Mouse (Mus musculus) urinary bladder, postnatal 36 days (tissue): ENCODE results near the gene Zscan22.
A peak's percentile ranks its signal among the peaks of the same experiment; 100 is the strongest.
"Not testable (repeated sequence)": the region's sequence is repeated elsewhere in the genome, so short reads cannot be mapped to it uniquely, and the experiment has no call there.

Experiments used
- DNase-seq, 2 experiments: peaks; one replicate each; pipeline ENCODE4 v3.0.0; 2022; ENCODE audit warnings: low spot score in 2 of 2, mixed read lengths in 1 of 2

Zscan22 gene

DNA sequence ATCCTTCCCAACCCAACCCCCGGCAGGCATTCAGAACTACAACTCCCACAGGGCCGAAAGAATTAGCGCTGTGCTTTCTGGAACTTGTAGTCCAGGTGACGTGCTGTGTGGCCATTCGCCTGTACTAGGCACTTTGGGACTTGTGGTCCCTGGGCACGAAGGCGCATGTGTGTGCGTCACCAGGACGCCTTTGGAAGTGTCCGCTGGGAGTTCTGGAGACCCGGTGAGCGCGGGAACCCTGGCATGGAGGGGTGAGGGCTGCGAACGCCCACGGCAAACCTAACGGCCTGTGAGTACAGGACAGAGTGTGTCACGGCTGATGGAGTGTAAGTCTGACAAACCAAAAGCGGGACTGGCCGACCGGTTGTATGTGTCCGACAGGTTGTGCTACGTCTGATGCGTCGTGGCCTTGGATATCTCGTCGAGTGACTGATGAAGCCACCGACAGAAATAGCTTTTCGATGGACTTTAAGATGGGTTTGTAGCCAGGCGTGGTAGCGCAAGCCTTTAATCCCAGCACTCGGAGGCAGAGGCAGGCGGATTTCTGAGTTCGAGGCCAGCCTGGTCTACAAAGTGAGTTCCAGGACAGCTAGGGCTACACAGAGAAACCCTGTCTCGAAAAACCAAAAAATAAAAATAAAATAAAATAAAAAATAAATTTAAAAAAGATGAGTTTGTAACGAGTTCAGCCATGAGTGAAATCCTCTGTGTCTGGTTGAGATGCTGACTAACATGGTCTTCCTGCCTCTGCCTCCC, at the start of gene Zscan22:
Gene Zscan22, plus strand, starts transcription at position 161 of the 756 bp plus-strand sequence.
- peak; percentile 88 to 92 for DNase-seq

DNA sequence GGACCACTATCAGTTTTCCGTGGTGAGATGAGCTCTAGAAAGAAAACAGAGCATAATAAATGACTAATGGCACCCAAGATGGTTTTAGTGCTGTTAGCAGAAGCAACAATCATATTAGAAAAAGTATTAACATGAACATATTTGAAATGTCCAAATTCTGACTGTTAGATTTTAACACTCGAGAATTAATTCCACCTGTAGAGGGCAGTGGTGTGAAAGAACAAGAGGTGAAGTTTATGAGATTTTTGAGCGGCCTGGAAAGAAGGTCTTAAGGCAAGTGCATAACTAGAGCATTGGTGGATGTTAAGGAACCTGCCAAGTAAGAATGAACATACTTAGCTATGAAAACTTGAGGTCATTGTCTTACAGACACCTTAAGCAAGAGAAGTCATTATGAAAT, 23.3 kb upstream of the Zscan22 start:
- no peak for DNase-seq

DNA sequence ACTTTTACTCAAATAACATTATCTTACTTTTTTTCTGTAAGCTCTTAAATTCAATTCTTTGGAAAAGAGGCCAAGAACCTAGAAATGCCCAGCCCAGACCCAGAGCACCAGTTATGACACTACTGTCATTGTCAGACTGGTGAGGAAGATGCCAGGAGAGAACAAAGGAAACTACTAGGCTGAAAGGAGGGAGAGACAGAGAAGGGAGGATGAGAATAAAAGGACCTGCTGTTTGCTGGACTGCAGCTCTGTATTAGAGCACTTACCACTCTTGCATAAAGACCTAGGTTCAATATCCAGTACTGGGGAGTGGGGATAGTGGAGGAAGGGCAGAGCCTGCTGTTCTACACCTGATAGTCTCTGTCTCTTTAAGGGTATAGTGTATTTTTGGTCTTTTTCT, 17.6 kb upstream of the Zscan22 start:
- no peak for DNase-seq

DNA sequence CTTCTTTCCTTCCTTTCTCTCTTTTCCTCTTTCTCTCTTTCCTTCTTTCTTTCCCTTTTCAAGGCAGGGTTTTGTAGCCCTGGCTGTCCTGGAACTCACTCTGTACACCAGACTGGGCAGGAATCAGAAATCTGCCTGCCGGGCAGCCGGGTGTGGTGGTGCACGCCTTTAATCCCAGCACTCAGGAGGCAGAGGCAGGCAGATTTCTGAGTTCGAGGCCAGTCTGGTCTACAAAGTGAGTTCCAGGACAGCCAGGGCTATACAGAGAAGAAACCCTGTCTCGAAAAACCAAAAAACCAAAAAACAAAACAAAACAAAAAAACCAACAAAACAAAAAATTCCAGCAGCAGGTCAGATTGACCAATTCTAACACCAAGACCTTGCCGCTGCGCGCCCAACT, 17.1 kb upstream of the Zscan22 start:
- not testable (repeated sequence) for DNase-seq

DNA sequence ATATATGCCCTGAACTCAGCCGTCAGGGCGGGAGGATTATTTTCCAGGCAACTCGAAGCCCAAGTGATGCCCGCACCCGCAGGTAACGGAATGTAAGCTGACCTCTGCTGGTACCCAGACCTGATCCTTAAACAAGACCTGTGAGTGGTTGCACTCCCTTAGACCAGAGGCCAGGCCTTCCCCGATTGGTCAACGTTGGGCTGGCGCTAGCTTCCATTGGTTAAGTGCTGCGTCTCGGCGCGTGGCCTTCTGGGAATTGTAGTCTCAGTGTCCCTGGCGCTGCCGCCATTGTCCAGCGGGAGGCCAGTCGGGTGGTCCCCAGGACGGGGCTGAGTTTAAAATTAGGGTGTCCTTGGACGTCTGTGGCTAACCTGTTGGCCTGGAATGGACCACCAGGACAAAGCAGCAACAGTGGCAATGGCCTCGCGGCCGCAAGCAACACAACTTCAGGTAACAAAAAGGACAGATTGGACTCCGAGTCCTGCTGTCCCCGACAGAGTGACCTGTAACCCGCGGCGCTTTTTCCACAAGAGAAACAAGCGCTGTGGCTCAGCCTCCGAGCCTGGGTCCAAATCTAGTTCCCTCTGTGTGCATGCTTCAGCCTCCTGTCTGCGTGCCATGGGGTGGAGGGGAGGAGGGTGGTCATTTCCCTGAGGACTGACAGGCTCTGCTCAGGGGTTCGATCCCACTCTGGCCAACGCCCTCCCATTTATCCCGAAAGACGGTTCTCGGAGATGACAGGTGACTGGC, 16.5 kb upstream of the Zscan22 start, which contains the start of gene Zfp128:
Gene Zfp128, plus strand, starts transcription at position 267 of the 750 bp plus-strand sequence.
- peak; percentile 89 to 94 for DNase-seq

DNA sequence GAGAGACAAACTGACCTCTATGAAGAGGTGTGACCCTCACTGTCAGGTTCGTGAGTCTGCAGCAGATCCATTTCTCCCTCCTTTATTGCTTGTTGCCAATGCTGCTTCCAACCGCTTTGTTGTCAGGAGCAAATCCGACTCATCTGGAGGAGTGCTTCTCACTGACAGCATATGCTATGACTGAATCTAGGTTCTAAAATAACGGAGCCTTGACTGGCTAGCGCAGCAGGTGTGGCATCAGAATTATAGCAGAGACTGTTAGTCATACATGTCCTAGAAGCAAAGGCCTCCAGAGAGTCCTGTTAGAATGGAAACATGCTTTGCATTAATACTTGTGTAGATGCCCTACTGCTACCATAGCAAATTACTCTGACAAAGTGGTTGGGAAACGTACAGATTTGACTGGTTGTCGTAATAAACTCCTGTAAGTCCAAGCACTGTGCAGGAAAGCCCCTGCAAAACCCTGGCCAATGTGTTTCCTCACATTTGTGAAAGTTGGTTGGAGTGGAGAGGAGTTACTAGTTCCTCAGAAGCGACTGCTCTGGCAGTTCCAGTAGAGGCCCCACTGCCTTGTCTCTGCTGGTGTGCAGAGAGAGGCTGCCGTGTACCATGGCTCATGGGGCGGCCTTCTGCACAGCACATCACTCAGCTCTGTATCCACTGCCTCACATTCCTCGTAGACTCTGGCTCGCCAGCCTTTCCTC, 10.9 kb upstream of the Zscan22 start:
- DNase-seq: no peak

DNA sequence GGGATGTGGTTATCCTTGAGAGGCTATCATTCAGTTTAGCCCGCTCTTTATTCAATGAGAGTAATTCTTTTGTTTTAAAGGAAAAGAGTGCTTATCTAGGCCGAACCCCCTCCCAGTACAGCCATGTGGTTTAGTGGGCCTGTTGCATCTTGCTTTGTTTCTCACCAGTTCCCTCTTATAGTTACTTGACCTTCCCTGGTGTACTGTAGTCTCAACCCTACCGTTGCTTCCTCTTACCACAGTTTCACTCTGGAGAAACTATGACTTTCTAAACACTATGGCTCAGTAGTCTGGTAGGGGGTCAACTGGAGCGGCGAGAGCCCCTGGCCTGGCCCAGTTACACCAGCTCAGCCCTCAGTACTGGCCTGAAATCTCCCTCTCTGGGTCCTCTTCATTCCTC, 10.0 kb upstream of the Zscan22 start:
- no peak for DNase-seq

DNA sequence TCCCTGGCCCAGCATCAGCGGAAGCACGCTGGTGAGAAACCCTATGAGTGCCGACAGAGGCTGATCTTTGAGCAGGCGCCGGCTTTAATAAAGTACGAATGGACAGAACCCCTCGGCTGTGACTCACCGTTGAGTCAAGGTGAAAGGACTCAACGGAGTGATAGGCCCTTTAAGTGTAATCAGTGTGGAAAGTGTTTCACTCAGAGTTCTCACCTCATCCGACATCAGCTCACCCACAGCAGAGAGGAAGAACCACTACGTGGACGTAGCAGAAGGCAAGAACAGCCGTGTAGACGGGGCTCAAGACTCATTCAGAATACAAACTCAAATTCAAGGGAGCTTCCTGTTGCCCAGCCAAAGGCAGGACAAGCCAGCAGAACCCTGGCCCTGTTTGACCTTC, 6.7 kb upstream of the Zscan22 start:
- no peak for DNase-seq

DNA sequence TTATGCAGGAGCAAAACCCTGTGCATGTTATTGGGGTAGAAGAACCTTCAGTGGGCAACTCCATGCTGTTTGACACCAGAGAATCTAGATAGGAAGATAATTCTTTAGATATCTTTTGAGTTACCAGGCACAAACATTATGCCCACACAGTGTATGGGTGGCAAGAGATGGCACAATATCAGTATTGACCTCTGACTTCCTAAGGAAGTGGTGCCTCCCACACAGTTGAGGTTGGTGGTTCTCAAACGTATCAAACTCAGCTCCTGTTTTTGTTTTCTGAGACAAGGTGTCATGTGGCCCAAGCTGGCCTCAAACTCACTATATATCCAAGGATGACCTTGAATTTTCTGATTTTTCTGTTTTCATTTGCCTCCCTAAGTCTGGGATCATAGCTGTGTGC, 6.3 kb upstream of the Zscan22 start:
- DNase-seq: no peak

DNA sequence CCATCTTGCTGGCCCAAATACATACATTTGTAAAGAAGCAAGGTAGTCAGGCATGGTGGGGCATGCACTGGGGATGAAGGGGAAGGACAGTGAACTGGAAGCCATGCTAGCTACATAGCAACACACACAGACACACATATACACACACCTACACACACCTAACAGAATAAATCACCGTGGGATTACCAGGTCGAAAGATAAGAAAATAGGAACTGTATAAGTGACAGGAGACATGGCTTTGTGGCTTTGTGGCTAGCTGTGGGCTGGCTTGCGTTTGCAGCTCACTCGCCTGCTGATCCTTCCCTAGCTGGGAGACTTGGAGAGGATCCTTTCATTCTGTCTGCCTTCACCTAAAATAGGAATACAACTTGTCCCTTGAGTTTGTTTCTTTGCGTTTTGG, 3.9 kb downstream of the Zscan22 start:
- no peak for DNase-seq

DNA sequence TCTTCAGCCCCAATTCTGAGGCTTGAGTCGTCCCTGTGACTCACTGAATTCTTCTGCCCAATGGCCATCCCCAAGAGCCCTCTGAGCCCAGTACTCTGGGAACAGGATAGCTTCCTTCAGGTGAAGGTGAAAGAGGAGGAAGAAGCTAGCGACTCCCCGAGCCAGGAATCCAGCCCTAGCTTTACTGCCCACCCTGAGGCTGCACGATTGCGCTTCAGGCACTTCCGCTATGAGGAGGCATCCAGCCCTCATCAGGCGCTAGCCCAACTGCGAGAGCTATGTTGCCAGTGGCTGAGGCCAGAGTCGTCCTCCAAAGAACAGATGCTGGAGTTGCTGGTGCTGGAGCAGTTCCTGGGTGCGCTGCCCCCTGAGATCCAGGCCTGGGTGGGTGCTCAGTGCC, 6.0 kb downstream of the Zscan22 start:
- DNase-seq: no peak

DNA sequence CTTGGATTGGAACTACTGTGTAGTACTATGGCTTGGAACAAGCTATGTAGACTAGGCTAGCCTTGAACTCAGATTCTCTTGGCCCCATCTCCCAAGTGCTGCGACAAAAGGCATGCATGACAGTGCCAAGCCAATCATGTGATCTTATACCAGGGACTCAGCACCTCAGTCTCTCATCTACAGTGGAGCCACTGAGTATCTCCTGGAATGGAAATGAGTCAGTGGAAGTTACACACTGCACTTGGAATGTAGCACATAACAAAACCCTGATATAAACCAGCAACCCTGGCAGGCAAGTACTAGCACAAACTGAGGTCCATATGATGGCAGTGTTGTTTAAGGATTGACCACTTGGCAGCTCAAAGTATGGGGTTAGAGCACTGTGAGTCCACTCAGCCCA, 7.5 kb downstream of the Zscan22 start:
- no peak for DNase-seq

DNA sequence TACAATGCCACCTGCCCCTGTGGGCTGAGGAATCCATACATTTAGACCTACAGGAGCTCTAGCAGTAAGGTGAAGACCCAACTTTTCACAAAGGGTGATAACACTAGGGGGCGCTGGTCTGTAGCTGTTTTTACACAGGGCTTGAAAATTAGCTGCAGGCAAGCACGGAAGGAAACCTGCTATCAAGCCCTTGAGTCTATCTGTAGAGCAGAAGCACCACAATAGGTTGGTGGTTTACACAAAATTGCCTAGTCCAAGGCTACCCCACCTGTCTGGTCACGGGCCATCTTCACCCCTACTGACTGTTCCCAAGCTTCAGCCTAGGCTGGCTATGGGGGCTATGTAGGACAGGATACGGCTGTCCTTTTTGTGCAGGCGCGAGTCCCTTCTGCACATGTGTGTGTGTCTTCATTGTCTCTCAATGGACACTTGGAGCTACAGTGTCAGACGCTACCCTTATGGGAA, 11.9 kb downstream of the Zscan22 start:
- DNase-seq: peak; percentile 62 to 71

DNA sequence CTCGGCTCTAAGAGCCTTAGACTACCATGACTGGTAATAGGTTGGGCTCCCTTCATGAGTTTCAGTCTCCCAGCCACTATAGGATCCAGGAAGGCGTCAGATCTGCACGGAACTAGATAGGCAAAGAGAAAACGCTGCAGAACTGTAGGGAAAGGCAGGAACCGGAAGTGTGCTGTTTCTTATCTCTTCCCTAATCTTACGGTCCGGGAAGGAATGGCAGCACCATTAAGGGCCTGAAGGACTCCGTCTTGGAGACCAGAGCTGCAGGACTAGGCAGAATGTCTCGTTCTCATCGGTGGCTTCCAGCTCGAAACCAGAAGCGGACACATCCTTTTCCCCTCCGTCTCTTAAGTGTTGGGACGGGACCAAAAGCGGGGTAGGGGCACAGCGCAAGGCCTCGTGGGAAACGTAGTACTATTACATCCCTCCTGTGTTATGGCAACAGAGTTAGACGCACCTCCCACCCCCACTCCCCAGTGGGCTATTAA, 12.6 kb downstream of the Zscan22 start:
- peak; percentile 57 to 65 for DNase-seq

DNA sequence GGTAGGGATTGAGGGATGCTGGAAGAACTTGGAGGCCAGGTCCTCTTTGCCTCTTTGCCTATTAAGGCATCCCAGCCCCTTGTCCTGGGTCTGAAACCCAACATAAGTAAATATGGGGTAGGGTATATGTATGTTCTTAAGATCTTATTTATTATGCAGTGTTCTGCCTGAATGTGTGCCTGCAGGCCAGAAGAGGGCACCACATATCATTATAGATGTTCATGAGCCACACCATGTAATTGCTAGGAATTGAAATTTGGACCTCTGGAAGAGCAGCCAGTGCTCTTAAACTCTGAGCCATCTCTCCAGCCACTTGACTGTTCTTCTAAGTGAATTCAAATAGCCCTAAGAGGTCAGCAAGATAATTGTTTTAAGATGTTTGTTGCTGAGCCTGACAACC, 15.9 kb downstream of the Zscan22 start:
- DNase-seq: no peak

DNA sequence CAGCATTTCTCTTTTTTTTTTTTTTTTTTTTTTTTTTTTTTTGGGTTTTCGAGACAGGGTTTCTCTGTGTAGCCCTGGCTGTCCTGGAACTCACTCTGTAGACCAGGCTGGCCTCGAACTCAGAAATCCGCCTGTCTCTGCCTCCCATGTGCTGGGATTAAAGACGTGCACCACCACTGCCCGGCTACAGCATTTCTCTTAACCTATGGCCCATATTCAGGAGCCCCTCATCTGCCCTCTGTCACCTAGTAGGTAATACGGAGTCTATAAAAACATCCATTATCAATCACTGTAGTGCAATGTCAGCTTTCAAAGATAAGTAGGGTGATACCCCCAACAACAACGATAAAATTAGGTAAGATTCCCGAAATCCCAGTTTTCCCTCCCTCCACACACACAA, 22.9 kb downstream of the Zscan22 start:
- not testable (repeated sequence) for DNase-seq

DNA sequence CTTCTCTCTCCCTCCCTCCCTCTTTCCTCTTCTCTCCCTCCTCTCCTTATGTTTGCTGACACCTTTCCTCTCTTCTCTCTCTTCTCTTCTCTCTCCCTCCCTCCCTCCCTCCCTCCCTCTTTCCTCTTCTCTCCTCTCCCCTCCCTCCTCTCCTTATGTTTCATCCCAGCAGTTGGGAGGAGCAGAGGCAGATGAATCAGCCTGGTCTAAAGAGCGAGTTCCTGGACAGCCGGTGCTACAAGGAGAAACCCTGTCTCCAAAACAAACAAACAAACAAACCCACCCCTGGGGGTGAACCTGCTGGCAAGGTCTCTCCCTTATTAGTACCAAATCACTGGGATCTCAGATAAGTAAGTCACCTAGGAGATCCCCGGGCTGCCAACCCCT, 23.7 kb downstream of the Zscan22 start:
- DNase-seq: no peak

DNA sequence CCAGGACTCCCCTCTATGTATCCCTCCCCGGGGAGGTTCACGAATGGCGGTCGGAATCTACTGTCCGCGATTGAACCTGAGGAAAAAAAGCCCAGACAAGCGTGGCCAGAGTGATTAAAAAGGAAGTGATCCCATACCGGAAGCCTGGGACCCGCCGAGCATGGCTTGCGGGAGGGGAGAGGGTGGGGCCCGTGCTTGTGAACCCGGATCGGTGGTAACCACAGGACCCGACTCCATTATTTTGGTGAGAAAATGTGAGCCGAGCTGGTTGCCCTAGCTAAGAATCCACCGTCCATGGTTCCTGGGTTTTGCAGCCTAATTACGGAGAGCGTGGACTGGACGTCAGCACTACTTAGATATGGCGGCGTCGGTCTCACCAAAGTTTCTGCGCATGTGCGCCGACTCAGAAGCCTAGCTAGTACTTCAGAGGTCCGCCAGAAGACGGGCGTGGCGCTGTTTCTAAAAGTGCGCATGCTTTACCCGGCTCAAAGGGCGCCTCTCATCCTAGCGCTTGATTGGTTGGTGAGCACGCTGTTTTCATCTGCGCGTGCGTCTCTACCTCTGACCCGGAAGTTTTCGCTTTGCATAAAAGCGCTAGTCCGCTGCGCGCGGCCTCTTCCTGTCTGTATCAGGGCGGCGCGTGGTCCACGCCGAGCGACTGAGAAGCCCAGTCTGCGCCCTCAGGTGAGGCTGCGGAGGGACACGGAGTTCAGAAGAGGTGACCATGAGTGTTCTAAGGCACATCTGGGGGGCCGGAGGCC, 24.3 kb downstream of the Zscan22 start, which contains the start of gene Rps5:
Gene Rps5, plus strand, starts transcription at position 586 of the 761 bp plus-strand sequence.
- DNase-seq: peak; percentile 97 to 99

DNA sequence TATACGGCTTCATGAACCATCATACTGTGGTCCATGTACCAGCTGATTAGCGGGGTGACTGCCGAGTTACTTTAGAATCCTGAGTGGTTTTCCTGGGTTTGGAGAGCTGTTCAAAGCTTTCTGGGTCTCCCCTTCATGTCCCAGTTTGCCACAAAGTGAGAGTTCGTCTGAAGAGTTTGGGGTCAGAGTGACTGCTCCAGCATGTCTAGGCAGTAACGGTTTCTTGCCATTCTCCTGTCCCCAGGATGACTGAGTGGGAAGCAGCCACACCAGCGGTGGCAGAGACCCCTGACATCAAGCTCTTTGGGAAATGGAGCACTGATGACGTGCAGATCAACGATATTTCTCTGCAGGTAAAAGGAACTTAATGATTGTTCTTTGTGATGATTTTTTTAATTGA, 25.1 kb downstream of the Zscan22 start:
- DNase-seq: no peak

DNA sequence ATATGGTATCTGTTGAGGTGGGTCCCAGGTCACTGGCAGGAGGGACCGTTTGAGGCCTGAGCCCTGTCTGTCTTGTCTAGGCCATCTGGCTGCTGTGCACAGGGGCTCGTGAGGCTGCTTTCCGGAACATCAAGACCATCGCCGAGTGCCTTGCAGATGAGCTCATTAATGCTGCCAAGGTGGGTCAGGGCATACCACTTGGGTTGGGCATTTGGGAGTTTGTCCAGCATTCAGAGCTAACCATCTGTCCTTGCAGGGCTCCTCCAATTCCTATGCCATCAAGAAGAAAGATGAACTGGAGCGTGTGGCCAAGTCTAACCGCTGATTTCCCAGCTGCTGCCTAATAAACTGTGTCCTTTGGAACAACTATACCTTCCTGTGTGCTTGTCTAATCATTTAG, 28.7 kb downstream of the Zscan22 start:
- DNase-seq: no peak

DNA sequence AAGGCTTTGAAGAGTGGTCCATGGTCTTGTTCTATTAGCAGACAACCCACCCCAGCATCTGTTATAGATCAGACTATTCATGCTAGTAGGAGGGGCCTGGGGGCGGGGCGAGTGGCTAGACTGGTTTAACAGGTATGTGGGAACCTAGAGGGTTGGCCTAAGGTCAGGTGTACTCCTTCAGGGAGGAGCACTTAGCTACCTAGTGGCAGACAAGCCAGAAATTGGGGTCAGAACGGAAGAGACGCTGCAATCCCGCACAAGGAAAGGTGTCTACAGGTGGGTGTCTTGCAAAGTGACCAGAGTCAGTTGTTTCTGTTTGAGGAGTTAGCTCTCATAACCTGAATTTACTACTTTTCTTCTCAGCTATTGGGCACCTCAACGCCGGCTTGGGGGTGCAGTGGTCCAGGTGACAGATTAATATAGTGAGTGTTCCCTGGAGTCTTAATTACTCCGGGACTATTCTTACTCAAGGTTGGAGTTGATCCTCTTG, 29.6 kb downstream of the Zscan22 start, which contains the start of gene Rnf225:
Gene Rnf225, plus strand, starts transcription at position 226 of the 490 bp plus-strand sequence.
- peak; percentile 84 to 88 for DNase-seq
